9 mouse cellular contexts compared by ENCODE assay signal in genomic region chr5:110978461-110978860, GRCm38 (mm10).
DNase-seq lines count a peak whose midpoint lies in the region; ATAC-seq and TF ChIP-seq lines count a peak whose summit lies in the region.
"Had no signal": no experiment of that assay in that cellular context is flagged by ENCODE, and none has a peak within 500 bp of the region (broad histone marks: within the 10 kb centered on the region; RNA-seq: fewer than 3 reads in every experiment).

No protein-coding gene starts in this region.

- H3K4me3 ChIP-seq in E14TG2a.4 (replicated peaks; ENCODE audit: low read length), result peak overlapping the region; percentile 83
- H3K4me3 ChIP-seq in liver, embryonic 16.5 days (ENCODE audit: low read depth, low read length), result peak overlapping the region; percentile 59
- H3K4me3 ChIP-seq in neural tube, embryonic 11.5 days (ENCODE audit: low read depth, low read length), result peak overlapping the region; percentile 64
- H3K4me3 ChIP-seq in stomach, embryonic 16.5 days (replicated peaks; ENCODE audit: low read length), result peak overlapping the region; percentile 79

- no peak for TF ChIP-seq CTCF in E14TG2a.4 (conservative IDR thresholded peaks at IDR 0.05; ENCODE audit: low read length)

- peak; percentile 52 for DNase-seq in cerebellum, adult 8-10 months
- peak; percentile 88 for DNase-seq in forelimb bud, embryonic 11.5 days (ENCODE audit: low read depth, low spot score)
- peak; percentile 61 for DNase-seq in heart, postnatal 25 days (ENCODE audit: low spot score)
- DNase-seq in kidney, postnatal 4 days, result peak; percentile 79 to 87
- DNase-seq in neural tube, embryonic 11.5 days (ENCODE audit: low spot score), result peak; percentile 81

- H3K9ac ChIP-seq in liver, embryonic 16.5 days (ENCODE audit: low read depth, low read length), result no peak overlapping the region
- H3K9ac ChIP-seq in neural tube, embryonic 11.5 days (ENCODE audit: low read length), result peak overlapping the region; percentile 61
- peak overlapping the region; percentile 90 for H3K9ac ChIP-seq in stomach, embryonic 16.5 days (ENCODE audit: low read length)

- H3K27ac ChIP-seq in liver, embryonic 16.5 days (ENCODE audit: low read length), result no peak overlapping the region
- no peak overlapping the region; the same call in 1 of the 2 replicates for H3K27ac ChIP-seq in neural tube, embryonic 11.5 days (ENCODE audit: low read depth, low read length)
- H3K27ac ChIP-seq in stomach, embryonic 16.5 days (ENCODE audit: low read length), result peak overlapping the region; percentile 96

- no peaks in the 10 kb centered on the region for H3K36me3 ChIP-seq in E14TG2a.4 (ENCODE audit: insufficient read depth, low read length)
- no peaks in the 10 kb centered on the region for H3K36me3 ChIP-seq in liver, embryonic 16.5 days (ENCODE audit: control insufficient read depth, insufficient read depth)
- H3K36me3 ChIP-seq in neural tube, embryonic 11.5 days (ENCODE audit: control insufficient read depth, insufficient read depth, low read length), result no peaks in the 10 kb centered on the region
- H3K36me3 ChIP-seq in stomach, embryonic 16.5 days (ENCODE audit: control insufficient read depth, insufficient read depth, low read length), result no peaks in the 10 kb centered on the region
- H3K36me3 ChIP-seq: G1E had no signal

- H3K27me3 ChIP-seq in E14TG2a.4 (ENCODE audit: insufficient read depth, low read length), result peaks cover 57% of the 10 kb centered on the region
- peaks cover 31% of the 10 kb centered on the region for H3K27me3 ChIP-seq in liver, embryonic 16.5 days (ENCODE audit: control insufficient read depth, insufficient read depth, low read depth, low read length)
- H3K27me3 ChIP-seq in neural tube, embryonic 11.5 days (ENCODE audit: control insufficient read depth, insufficient read depth, low read length), result no peaks in the 10 kb centered on the region
- no peaks in the 10 kb centered on the region; the same call in 1 of the 2 replicates for H3K27me3 ChIP-seq in stomach, embryonic 16.5 days (ENCODE audit: control insufficient read depth, insufficient read depth, low read length)

- ATAC-seq in liver, embryonic 16.5 days (ENCODE audit: low read depth), result no peak
- ATAC-seq in neural tube, embryonic 11.5 days (ENCODE audit: insufficient read depth, low FRiP score, low TSS enrichment), result peak; percentile 60; the same call in 1 of the 2 replicates
- peak; percentile 87; the same call in 1 of the 2 replicates for ATAC-seq in stomach, embryonic 16.5 days (ENCODE audit: insufficient read depth, low FRiP score)

- intact Hi-C loops in heart, postnatal 25 days (cut with DNase I), result loop anchor here (5.0 kb wide), 3 partner anchors 136 to 289 kb away; no protein-coding TSS in a partner anchor

- H3K4me1 ChIP-seq in E14TG2a.4 (replicated peaks; ENCODE audit: low read depth, low read length), result peaks cover 13% of the 10 kb centered on the region
- no peaks in the 10 kb centered on the region for H3K4me1 ChIP-seq in liver, embryonic 16.5 days (ENCODE audit: control insufficient read depth, low read depth, low read length)
- H3K4me1 ChIP-seq in neural tube, embryonic 11.5 days (ENCODE audit: control insufficient read depth, insufficient read depth, low read length), result no peaks in the 10 kb centered on the region
- peaks cover 11% of the 10 kb centered on the region for H3K4me1 ChIP-seq in stomach, embryonic 16.5 days (ENCODE audit: control insufficient read depth, insufficient read depth, low read length)

- WGBS in liver, embryonic 16.5 days (ENCODE audit: insufficient replicate concordance), result 2% methylated on average over 9 of the region's 9 CpGs
- WGBS in neural tube, embryonic 11.5 days, result 2% methylated on average over 9 of the region's 9 CpGs
- 1% methylated on average over 9 of the region's 9 CpGs for WGBS in stomach, embryonic 16.5 days

- peaks cover 5% of the 10 kb centered on the region; the same call in 1 of the 2 replicates for H3K9me3 ChIP-seq in E14TG2a.4 (ENCODE audit: low read length)
- H3K9me3 ChIP-seq in liver, embryonic 16.5 days (replicated peaks; ENCODE audit: control insufficient read depth, low read length), result no peaks in the 10 kb centered on the region
- H3K9me3 ChIP-seq in neural tube, embryonic 11.5 days (ENCODE audit: control insufficient read depth, low read length), result no peaks in the 10 kb centered on the region
- H3K9me3 ChIP-seq in stomach, embryonic 16.5 days (replicated peaks; ENCODE audit: control insufficient read depth, low read length), result 0 out of 2 replicates have a peak, but pooled peaks cover 4% of the 10 kb centered on the region

- H3K4me2 ChIP-seq in liver, embryonic 16.5 days (ENCODE audit: low read depth, low read length), result peak overlapping the region; percentile 74
- H3K4me2 ChIP-seq in neural tube, embryonic 11.5 days (ENCODE audit: low read depth), result peak overlapping the region; percentile 96
- peak overlapping the region; percentile 87 for H3K4me2 ChIP-seq in stomach, embryonic 16.5 days (ENCODE audit: low read depth, low read length)
